Mouse (Mus musculus) ES-Bruce4 (cell line): ENCODE results near the gene Rad9b.

ENCODE experiments used
- CTCF ChIP-seq: IDR thresholded peaks from one replicate; pipeline ENCODE4 v1.8.1; 2011; ENCODE audit warnings: low read depth, low read length
- EP300 ChIP-seq: IDR thresholded peaks from 2 replicates; pipeline ENCODE4 v1.6.1; 2011; ENCODE audit warnings: low read depth, low read length; ENCODE audit not compliant: insufficient read depth

DNA sequence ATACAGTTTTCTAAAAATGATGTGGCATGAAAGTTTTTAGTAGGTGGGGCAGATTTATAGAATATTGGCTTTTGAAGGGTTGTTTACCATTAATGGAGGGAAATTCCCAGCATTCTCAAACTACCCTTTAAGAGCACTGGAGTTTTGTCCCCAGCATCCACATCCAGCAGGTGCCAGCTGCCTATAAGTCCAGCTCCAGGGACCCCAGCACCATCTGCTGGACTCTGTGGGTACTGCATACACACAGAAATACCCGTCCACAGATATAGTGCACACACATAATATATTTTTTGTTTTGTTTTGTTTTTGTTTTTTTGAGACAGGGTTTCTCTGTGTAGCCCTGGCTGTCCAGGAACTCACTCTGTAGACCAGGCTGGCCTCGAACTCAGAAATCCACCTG, 39.9 kb upstream of the Rad9b start:
- TF ChIP-seq CTCF = peak; percentile 70
- TF ChIP-seq EP300 = no peak
